Mouse (Mus musculus): ENCODE data around the gene Dnmt3a. TPM values are rescaled to one million over a fixed set of nuclear protein-coding genes. Genes with fewer than 3 reads are reported as not detected.

Gene Dnmt3a
- total and polyA plus RNA-seq, 3 experiments, result 15.9 to 34.4 TPM; not detected in 1

DNA sequence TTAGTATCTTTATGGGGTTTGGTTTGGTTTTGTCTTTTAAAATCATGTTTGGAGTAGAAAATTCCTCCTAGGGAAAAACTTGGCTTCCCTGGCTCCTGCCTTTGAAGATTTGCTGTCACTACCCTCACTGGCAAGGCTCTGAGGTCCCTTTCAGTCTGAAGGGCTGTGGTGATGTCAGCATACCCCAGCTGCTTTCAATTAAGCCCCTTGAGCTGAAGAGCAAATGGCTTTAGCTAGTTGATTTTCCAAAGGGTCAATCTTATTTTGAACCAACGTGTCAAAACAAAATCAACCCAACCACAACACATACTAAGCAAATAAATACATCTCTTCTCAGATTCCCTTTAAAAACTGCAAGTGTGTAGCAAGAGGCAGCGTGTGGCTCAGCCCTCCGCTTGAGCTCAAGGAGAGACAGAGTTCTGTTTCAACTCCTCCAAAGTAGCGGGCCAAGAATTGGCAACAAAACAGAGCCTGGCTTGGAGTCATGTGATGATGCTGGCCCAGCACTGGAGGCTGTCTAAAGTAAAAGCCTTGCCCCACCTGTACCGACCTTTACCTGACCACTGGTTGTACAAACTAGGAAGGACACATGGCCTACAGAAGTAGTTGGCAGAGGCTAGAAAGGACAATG, 17.3 kb upstream of the Dnmt3a start:
- no peak for TF ChIP-seq MXI1 (IDR thresholded peaks at IDR 0.05; ENCODE audit: low read depth, low read length)
- TF ChIP-seq TBP (IDR thresholded peaks at IDR 0.05; ENCODE audit: low read depth, low read length), result no peak
- Histone ChIP-seq H3K27me3 (ENCODE audit: control insufficient read depth in 1 of 2, insufficient read depth in 2 of 2, low read length in 2 of 2) (no peaks in the 10 kb centered on the region), H3K79me2 (ENCODE audit: control insufficient read depth, insufficient read depth, low read length, poor library complexity) (no peaks in the 10 kb centered on the region), H3K9ac (ENCODE audit: control insufficient read depth, low read depth, low read length, poor library complexity, severe bottlenecking) (no peak overlapping the region), H3K9me3 (replicated peaks; ENCODE audit: insufficient read depth, low read length) (no peaks in the 10 kb centered on the region), H3K27ac (ENCODE audit: control insufficient read depth, low read depth, low read length) (no peak overlapping the region), H3K4me1 (ENCODE audit: control insufficient read depth in 1 of 2, insufficient read depth in 2 of 2, low read length in 2 of 2) (peaks cover 0 to 8% of the 10 kb centered on the region in 2 experiments; a peak in 2 of 4 replicates), H3K4me3 (ENCODE audit: control insufficient read depth in 1 of 2, insufficient read depth in 1 of 2, low read depth in 2 of 2, low read length in 2 of 2) (no peak overlapping the region), H3K36me3 (ENCODE audit: control insufficient read depth in 1 of 2, insufficient read depth in 2 of 2, low read length in 2 of 2) (no peaks in the 10 kb centered on the region)
- DNase-seq (ENCODE audit: low read depth, low spot score), result no peak

DNA sequence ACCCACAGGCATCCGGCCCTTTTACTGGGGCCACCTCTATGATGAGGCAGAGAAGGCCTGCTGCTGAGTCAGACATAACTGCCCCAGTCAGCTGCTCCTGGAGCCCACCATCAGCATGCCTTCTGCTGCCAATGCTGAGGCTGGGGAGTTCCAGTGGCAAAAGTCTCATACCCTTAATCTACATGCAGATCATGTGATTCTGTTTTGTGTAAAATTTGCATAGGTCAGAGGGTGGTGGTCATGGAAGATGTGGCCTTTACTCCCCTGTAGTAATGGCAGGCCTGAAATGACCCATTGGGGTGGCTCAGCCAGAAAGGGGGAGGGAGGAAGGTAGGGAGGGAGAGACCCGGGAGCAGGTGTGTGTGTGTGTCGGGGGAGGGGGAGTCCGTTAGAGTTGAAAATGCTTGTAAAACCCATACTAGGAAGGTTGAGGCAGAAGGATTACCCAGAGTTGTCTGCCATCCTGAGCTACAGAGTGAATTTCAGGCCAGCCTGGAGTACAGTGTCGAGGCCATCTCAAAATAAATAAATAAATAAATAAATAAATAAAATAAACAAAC, 16.1 kb upstream of the Dnmt3a start:
- Histone ChIP-seq H3K36me3 (ENCODE audit: control insufficient read depth in 1 of 2, insufficient read depth in 2 of 2, low read length in 2 of 2) (no peaks in the 10 kb centered on the region), H3K79me2 (ENCODE audit: control insufficient read depth, insufficient read depth, low read length, poor library complexity) (no peaks in the 10 kb centered on the region), H3K27me3 (ENCODE audit: control insufficient read depth in 1 of 2, insufficient read depth in 2 of 2, low read length in 2 of 2) (no peaks in the 10 kb centered on the region), H3K4me1 (ENCODE audit: control insufficient read depth in 1 of 2, insufficient read depth in 2 of 2, low read length in 2 of 2) (peaks cover 0 to 8% of the 10 kb centered on the region in 2 experiments; a peak in 2 of 4 replicates), H3K9me3 (replicated peaks; ENCODE audit: insufficient read depth, low read length) (no peaks in the 10 kb centered on the region), H3K27ac (ENCODE audit: control insufficient read depth, low read depth, low read length) (no peak overlapping the region), H3K4me3 (ENCODE audit: control insufficient read depth in 1 of 2, insufficient read depth in 1 of 2, low read depth in 2 of 2, low read length in 2 of 2) (no peak overlapping the region), H3K9ac (ENCODE audit: control insufficient read depth, low read depth, low read length, poor library complexity, severe bottlenecking) (no peak overlapping the region)
- DNase-seq (ENCODE audit: low read depth, low spot score), result no peak
- no peak for TF ChIP-seq ZMIZ1 (IDR thresholded peaks at IDR 0.05; ENCODE audit: low read depth, low read length)
- no peak for TF ChIP-seq NRF1 (IDR thresholded peaks at IDR 0.05; ENCODE audit: insufficient read depth, low read depth, low read length, poor library complexity, severe bottlenecking)
- no peak for TF ChIP-seq POLR2AphosphoS2 (IDR thresholded peaks at IDR 0.05; ENCODE audit: low read length)
- no peak for TF ChIP-seq MXI1 (IDR thresholded peaks at IDR 0.05; ENCODE audit: low read depth, low read length)
- no peak for TF ChIP-seq ZKSCAN1 (IDR thresholded peaks at IDR 0.05; ENCODE audit: low read depth, low read length)

DNA sequence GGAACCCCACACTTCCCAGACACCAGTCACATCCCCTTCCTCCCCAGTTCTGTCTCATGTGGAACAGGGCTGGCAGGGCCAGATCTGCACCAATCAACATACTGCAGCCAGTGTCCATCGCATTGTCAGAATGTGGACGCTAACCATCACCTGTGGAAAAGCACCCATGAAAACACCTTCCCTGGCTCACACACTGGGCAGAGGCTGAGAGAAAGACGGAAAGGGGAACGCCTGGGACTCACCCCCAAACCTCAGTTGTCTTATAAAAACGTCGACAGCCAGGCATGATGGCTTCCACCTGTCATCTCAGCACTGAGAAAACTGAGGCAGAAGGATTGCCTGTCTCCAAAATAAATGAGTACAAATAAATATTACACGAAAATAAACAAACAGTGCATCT, 14.6 kb upstream of the Dnmt3a start:
- peak; percentile 46 for DNase-seq (ENCODE audit: low read depth, low spot score)
- H3K36me3 ChIP-seq (ENCODE audit: control insufficient read depth in 1 of 2, insufficient read depth in 2 of 2, low read length in 2 of 2), result no peaks in the 10 kb centered on the region
- no peaks in the 10 kb centered on the region for H3K79me2 ChIP-seq (ENCODE audit: control insufficient read depth, insufficient read depth, low read length, poor library complexity)
- peak overlapping the region; percentile 64 to 91 for H3K4me3 ChIP-seq (ENCODE audit: control insufficient read depth in 1 of 2, insufficient read depth in 1 of 2, low read depth in 2 of 2, low read length in 2 of 2)
- H3K27ac ChIP-seq (ENCODE audit: control insufficient read depth, low read depth, low read length), result no peak overlapping the region
- no peaks in the 10 kb centered on the region for H3K27me3 ChIP-seq (ENCODE audit: control insufficient read depth in 1 of 2, insufficient read depth in 2 of 2, low read length in 2 of 2)
- TF ChIP-seq TBP (IDR thresholded peaks at IDR 0.05; ENCODE audit: low read depth, low read length) (no peak), MAZ (IDR thresholded peaks at IDR 0.05; ENCODE audit: low read depth, low read length) (0 out of 2 replicates have a peak, but pooled peaks have one; percentile 19)
- peaks cover 0 to 8% of the 10 kb centered on the region in 2 experiments; a peak in 2 of 4 replicates for H3K4me1 ChIP-seq (ENCODE audit: control insufficient read depth in 1 of 2, insufficient read depth in 2 of 2, low read length in 2 of 2)
- H3K9ac ChIP-seq (ENCODE audit: control insufficient read depth, low read depth, low read length, poor library complexity, severe bottlenecking), result peak overlapping the region; percentile 53
- no peaks in the 10 kb centered on the region for H3K9me3 ChIP-seq (replicated peaks; ENCODE audit: insufficient read depth, low read length)

Data from MEL (cell line).